Mouse (Mus musculus) neural tube, embryonic 11.5 days (tissue): Measurements from ENCODE around the gene Gm5965. TPM values are rescaled to one million over a fixed set of nuclear protein-coding genes. Genes with fewer than 3 reads are reported as not detected.

Source experiments
- ATAC-seq: fragments of 200-750 bp; cut with Nextera tagmentation; 2 replicates; pipeline ENCODE4 v1.8.0; 2017; ENCODE audit warnings: moderate number of reproducible peaks, mild to moderate bottlenecking, moderate TSS enrichment, moderate library complexity; ENCODE audit not compliant: insufficient read depth, low FRiP score, low TSS enrichment
- DNase-seq: peaks from one replicate; pipeline ENCODE4 v3.0.0-alpha.2; 2015; ENCODE audit warnings: low spot score
- H3K27ac ChIP-seq: fragments of 300-500 bp; sonication (generic); 2 replicates; pipeline ENCODE4 v1.5.1; 2014; ENCODE audit warnings: low read depth, mild to moderate bottlenecking, low read length
- H3K27me3 ChIP-seq: fragments of 300-500 bp; sonication (generic); 2 replicates; pipeline ENCODE4 v1.6.1; 2014; ENCODE audit warnings: mild to moderate bottlenecking, low read length, mixed read lengths; ENCODE audit not compliant: control insufficient read depth, insufficient read depth
- H3K36me3 ChIP-seq: fragments of 300-500 bp; sonication (generic); 2 replicates; pipeline ENCODE4 v1.6.1; 2014; ENCODE audit warnings: mild to moderate bottlenecking, low read length, moderate library complexity, mixed read lengths; ENCODE audit not compliant: control insufficient read depth, insufficient read depth
- H3K4me1 ChIP-seq: fragments of 300-500 bp; sonication (generic); 2 replicates; pipeline ENCODE4 v1.6.1; 2014; ENCODE audit warnings: low read length, mixed read lengths; ENCODE audit not compliant: control insufficient read depth, insufficient read depth
- H3K4me2 ChIP-seq: fragments of 300-500 bp; sonication (generic); 2 replicates; pipeline ENCODE4 v1.6.1; 2014; ENCODE audit warnings: low read depth, mild to moderate bottlenecking, moderate library complexity
- H3K4me3 ChIP-seq: fragments of 300-500 bp; sonication (generic); 2 replicates; pipeline ENCODE4 v1.5.1; 2014; ENCODE audit warnings: low read depth, low read length
- H3K9ac ChIP-seq: fragments of 300-500 bp; sonication (generic); 2 replicates; pipeline ENCODE4 v1.6.1; 2014; ENCODE audit warnings: mild to moderate bottlenecking, low read length
- H3K9me3 ChIP-seq: fragments of 300-500 bp; sonication (generic); 2 replicates; pipeline ENCODE4 v1.6.1; 2016; ENCODE audit warnings: low read length; ENCODE audit not compliant: control insufficient read depth
- WGBS: fragments of 180-500 bp; shearing (Covaris S2); extraction: QIAGEN DNeasy Blood & Tissue Kit; methylation state at CpG from one replicate; pipeline ENCODE4 v1.1.7; 2014; 5-methylcytosine and 5-hydroxymethylcytosine counted together
- polyA plus RNA-seq: library from polyadenylated mRNA; unstranded; fragments of >200 nt; fragmentation: Nextera tagmentation; extraction: Ambion mirVana; gene quantifications from 2 replicates; pipeline ENCODE4 v1.2.1, GENCODE M21; 2014

Gene Gm5965
- polyA plus RNA-seq, 1 experiment from 2014 or later: not detected

GRCm38 (mm10) chr16:88811827-88812226, 34.1 kb downstream of the Gm5965 start, which contains the start of gene Gm20741:
Gene Gm20741 (minus strand): TSS chr16:88812220.
- no peaks in the 10 kb centered on the region for H3K9me3 ChIP-seq
- no peak within 1 kb of the TSS for H3K4me3 ChIP-seq
- WGBS: 85% methylated on average over 2 of the region's 2 CpGs
- H3K9ac ChIP-seq: no peak within 1 kb of the TSS
- H3K27ac ChIP-seq: no peak within 1 kb of the TSS
- H3K36me3 ChIP-seq: no peaks in the 10 kb centered on the region
- H3K27me3 ChIP-seq: no peaks in the 10 kb centered on the region
- DNase-seq (no peak), ATAC-seq (no peak)
- no peak within 1 kb of the TSS for H3K4me2 ChIP-seq
- H3K4me1 ChIP-seq: no peaks in the 10 kb centered on the region

- Histone ChIP-seq H3K9ac (no peak within 1 kb of the TSS), H3K27ac (no peak within 1 kb of the TSS), H3K4me1 (no peaks in the 10 kb centered on the region), H3K4me3 (no peak within 1 kb of the TSS), H3K9me3 (no peaks in the 10 kb centered on the region), H3K36me3 (no peaks in the 10 kb centered on the region), H3K4me2 (no peak within 1 kb of the TSS), H3K27me3 (no peaks in the 10 kb centered on the region)
- DNase-seq: no peak
- no peak for ATAC-seq
- WGBS: 94% methylated on average over 3 of the region's 3 CpGs
These were observed 42.4 kb downstream of the Gm5965 start, which contains the start of gene Krtap15 for GRCm38 (mm10) chr16:88820066-88820465. Gene Krtap15 (plus strand): TSS chr16:88820215.

- peak; percentile 45; the same call in 1 of the 2 replicates for ATAC-seq
These were observed 46.0 kb downstream of the Gm5965 start for GRCm38 (mm10) chr16:88823736-88824135.

GRCm38 (mm10) chr16:88826095-88826652, 48.5 kb downstream of the Gm5965 start, which contains the start of gene Krtap14:
Gene Krtap14 (minus strand): TSS chr16:88826145.
- Histone ChIP-seq H3K9me3 (no peaks in the 10 kb centered on the region), H3K4me2 (no peak within 1 kb of the TSS), H3K9ac (no peak within 1 kb of the TSS), H3K36me3 (no peaks in the 10 kb centered on the region), H3K4me1 (no peaks in the 10 kb centered on the region), H3K27ac (no peak within 1 kb of the TSS), H3K4me3 (no peak within 1 kb of the TSS), H3K27me3 (no peaks in the 10 kb centered on the region)
- DNase-seq (no peak), ATAC-seq (no peak)
- 73% methylated on average over 9 of the region's 9 CpGs for WGBS

More at GRCm38 (mm10) chr16:88823736-88824135, 46.0 kb downstream of the Gm5965 start:
- 75% methylated on average over 3 of the region's 3 CpGs for WGBS
- H3K4me2 ChIP-seq: no peak overlapping the region
- no peak for DNase-seq
- H3K9me3 ChIP-seq: no peaks in the 10 kb centered on the region
- H3K36me3 ChIP-seq: no peaks in the 10 kb centered on the region
- no peak overlapping the region for H3K27ac ChIP-seq
- no peaks in the 10 kb centered on the region for H3K27me3 ChIP-seq
- H3K9ac ChIP-seq: no peak overlapping the region
- no peaks in the 10 kb centered on the region for H3K4me1 ChIP-seq
- H3K4me3 ChIP-seq: no peak overlapping the region

- Histone ChIP-seq H3K4me2 (no peak overlapping the region), H3K4me1 (no peaks in the 10 kb centered on the region), H3K27me3 (no peaks in the 10 kb centered on the region), H3K9me3 (no peaks in the 10 kb centered on the region), H3K36me3 (no peaks in the 10 kb centered on the region), H3K27ac (no peak overlapping the region), H3K9ac (no peak overlapping the region), H3K4me3 (no peak overlapping the region)
- DNase-seq (peak; percentile 14), ATAC-seq (peak; percentile 56)
- WGBS: 24% methylated on average over 3 of the region's 3 CpGs
These were observed 49.3 kb downstream of the Gm5965 start for GRCm38 (mm10) chr16:88826978-88827377.

Other genes with a start within 250 kb of the Gm5965 start
- 1.3 and 1.4 TPM in 2 replicates for gene Cldn8, start 214.7 kb upstream of the Gm5965 start, polyA plus RNA-seq
- gene Krtap24-1, start 165.6 kb upstream of the Gm5965 start, polyA plus RNA-seq: not detected in 2 replicates
- gene 2310079G19Rik, start 150.2 kb upstream of the Gm5965 start, polyA plus RNA-seq: not detected in 2 replicates
- gene Krtap26-1, start 130.1 kb upstream of the Gm5965 start, polyA plus RNA-seq: not detected in 2 replicates
- gene Krtap27-1, start 106.2 kb upstream of the Gm5965 start, polyA plus RNA-seq: not detected in 2 replicates
- gene 2310061N02Rik, start 69.9 kb upstream of the Gm5965 start, polyA plus RNA-seq: not detected in 2 replicates
- not detected in 2 replicates for gene Krtap13-1, start 49.0 kb upstream of the Gm5965 start, polyA plus RNA-seq
- not detected in 2 replicates for gene Krtap13, start 26.3 kb upstream of the Gm5965 start, polyA plus RNA-seq
- not detected in 2 replicates for gene 2310034C09Rik, start 19.0 kb upstream of the Gm5965 start, polyA plus RNA-seq
- gene 2310057N15Rik, start 3.7 kb upstream of the Gm5965 start, polyA plus RNA-seq: not detected in 2 replicates
- not detected in 2 replicates for gene Gm20741, start 34.3 kb downstream of the Gm5965 start, polyA plus RNA-seq
- gene Krtap15, start 42.3 kb downstream of the Gm5965 start, polyA plus RNA-seq: not detected in 2 replicates
- gene Krtap14, start 48.2 kb downstream of the Gm5965 start, polyA plus RNA-seq: not detected in 2 replicates
- gene Krtap19-1, start 91.5 kb downstream of the Gm5965 start, polyA plus RNA-seq: not detected in 2 replicates
- not detected in 2 replicates for gene Krtap19-2, start 96.4 kb downstream of the Gm5965 start, polyA plus RNA-seq
- not detected in 2 replicates for gene Krtap19-3, start 100.1 kb downstream of the Gm5965 start, polyA plus RNA-seq
- not detected in 2 replicates for gene Krtap19-4, start 107.2 kb downstream of the Gm5965 start, polyA plus RNA-seq
- not detected in 2 replicates for gene Krtap19-5, start 118.6 kb downstream of the Gm5965 start, polyA plus RNA-seq
- gene Krtap19-9b, start 154.4 kb downstream of the Gm5965 start, polyA plus RNA-seq: not detected in 2 replicates
- not detected in 2 replicates for gene Krtap16-3, start 185.0 kb downstream of the Gm5965 start, polyA plus RNA-seq
- not detected in 2 replicates for gene Krtap22-2, start 232.9 kb downstream of the Gm5965 start, polyA plus RNA-seq
- gene Gm10229, start 237.4 kb downstream of the Gm5965 start, polyA plus RNA-seq: not detected in 2 replicates